Mouse (Mus musculus): ENCODE data around the gene Numa1.
"Not testable (repeated sequence)": the region's sequence is repeated elsewhere in the genome, so short reads cannot be mapped to it uniquely, and the experiment has no call there.

Numa1 gene

GRCm38 (mm10) chr7:101985081-101985480 is 51.2 kb downstream of the Numa1 start:
- DNase-seq (ENCODE audit: low spot score) = no peak

GRCm38 (mm10) chr7:101994241-101994640 is 60.3 kb downstream of the Numa1 start:
- DNase-seq (ENCODE audit: low spot score) = no peak

- peak; percentile 82 for DNase-seq (ENCODE audit: low spot score)
Observed at GRCm38 (mm10) chr7:101998194-101998927, 64.5 kb downstream of the Numa1 start.

GRCm38 (mm10) chr7:101999461-102000151 is 65.7 kb downstream of the Numa1 start:
- DNase-seq (ENCODE audit: low spot score) = no peak

GRCm38 (mm10) chr7:102000296-102000695 is 66.4 kb downstream of the Numa1 start:
- no peak for DNase-seq (ENCODE audit: low spot score)

- peak; percentile 21 for DNase-seq (ENCODE audit: low spot score)
Observed at GRCm38 (mm10) chr7:102000921-102001630, 67.2 kb downstream of the Numa1 start.

- no peak for DNase-seq (ENCODE audit: low spot score)
Observed at GRCm38 (mm10) chr7:102006520-102006919, 72.6 kb downstream of the Numa1 start.

GRCm38 (mm10) chr7:102011855-102012254 is 77.9 kb downstream of the Numa1 start:
- DNase-seq (ENCODE audit: low spot score) = no peak

GRCm38 (mm10) chr7:102013416-102013815 is 79.5 kb downstream of the Numa1 start:
- no peak for DNase-seq (ENCODE audit: low spot score)

GRCm38 (mm10) chr7:102014995-102015394 is 81.1 kb downstream of the Numa1 start:
- DNase-seq (ENCODE audit: low spot score) = no peak

- DNase-seq (ENCODE audit: low spot score) = no peak
Observed at GRCm38 (mm10) chr7:102016936-102017335, 83.0 kb downstream of the Numa1 start.

- DNase-seq (ENCODE audit: low spot score) = peak; percentile 42
Observed at GRCm38 (mm10) chr7:102017452-102017851, 83.5 kb downstream of the Numa1 start.

GRCm38 (mm10) chr7:102018034-102018433 is 84.1 kb downstream of the Numa1 start:
- no peak for DNase-seq (ENCODE audit: low spot score)

- no peak for DNase-seq (ENCODE audit: low spot score)
Observed at GRCm38 (mm10) chr7:102018590-102018989, 84.7 kb downstream of the Numa1 start, which contains the start of gene Il18bp. Gene Il18bp, minus strand, starts transcription at chr7:102018690.

GRCm38 (mm10) chr7:102019362-102019761 is 85.5 kb downstream of the Numa1 start:
- no peak for DNase-seq (ENCODE audit: low spot score)

- not testable (repeated sequence) for DNase-seq (ENCODE audit: low spot score)
Observed at GRCm38 (mm10) chr7:102020934-102021333, 87.0 kb downstream of the Numa1 start.

GRCm38 (mm10) chr7:102023821-102024220 is 89.9 kb downstream of the Numa1 start:
- DNase-seq (ENCODE audit: low spot score) = no peak

GRCm38 (mm10) chr7:102025187-102026119 is 91.5 kb downstream of the Numa1 start:
- no peak for DNase-seq (ENCODE audit: low spot score)

- no peak for DNase-seq (ENCODE audit: low spot score)
Observed at GRCm38 (mm10) chr7:102034904-102035303, 101.0 kb downstream of the Numa1 start.

- DNase-seq (ENCODE audit: low spot score) = no peak
Observed at GRCm38 (mm10) chr7:102035534-102035933, 101.6 kb downstream of the Numa1 start.

- DNase-seq (ENCODE audit: low spot score) = no peak
Observed at GRCm38 (mm10) chr7:102037318-102037717, 103.4 kb downstream of the Numa1 start.

- DNase-seq (ENCODE audit: low spot score) = peak; percentile 49
Observed at GRCm38 (mm10) chr7:102042314-102042713, 108.4 kb downstream of the Numa1 start.

Measured in lung, postnatal 25 days (tissue).